Mouse (Mus musculus): ENCODE data around the gene Gm17387. TPM values are rescaled to one million over a fixed set of nuclear protein-coding genes. Genes with fewer than 3 reads are reported as not detected.

The Gm17387 gene
- not detected in 2 replicates for polyA plus RNA-seq (2015; fragmentation: Nextera tagmentation; extraction: Ambion mirVana)

- ATAC-seq: no peak
- DNase-seq (ENCODE audit: low spot score): no peak
- no peaks in the 10 kb centered on the region for H3K36me3 ChIP-seq (ENCODE audit: insufficient read depth, low read length)
- WGBS: 100% methylated on average over 2 of the region's 2 CpGs
- H3K4me2 ChIP-seq (replicated peaks; ENCODE audit: low read depth, low read length): no peak within 1 kb of the TSS
- no peaks in the 10 kb centered on the region for H3K27me3 ChIP-seq (replicated peaks; ENCODE audit: insufficient read depth, low read length)
- no peak within 1 kb of the TSS for H3K4me3 ChIP-seq (ENCODE audit: low read depth, low read length)
- H3K27ac ChIP-seq (ENCODE audit: low read length): no peak within 1 kb of the TSS
- no peak within 1 kb of the TSS for H3K9ac ChIP-seq (replicated peaks; ENCODE audit: low read depth)
- peaks cover 4% of the 10 kb centered on the region; the same call in 1 of the 2 replicates for H3K4me1 ChIP-seq (ENCODE audit: insufficient read depth, low read depth, low read length)
- TF ChIP-seq CTCF (IDR thresholded peaks at IDR 0.05) (no peak), EP300 (IDR thresholded peaks at IDR 0.05) (no peak)
- no peaks in the 10 kb centered on the region for H3K9me3 ChIP-seq (ENCODE audit: low read length)
Observed at GRCm38 (mm10) chr7:141028831-141029230, at the start of gene Gm17387. Gene Gm17387, plus strand, starts transcription at chr7:141029131.

GRCm38 (mm10) chr7:140981704-140982103 lies 47.2 kb upstream of the Gm17387 start:
- Histone ChIP-seq H3K4me2 (replicated peaks; ENCODE audit: low read depth, low read length) (no peak overlapping the region), H3K4me3 (ENCODE audit: low read depth, low read length) (no peak overlapping the region), H3K36me3 (ENCODE audit: insufficient read depth, low read length) (no peaks in the 10 kb centered on the region), H3K9me3 (ENCODE audit: low read length) (peaks cover 3% of the 10 kb centered on the region; the same call in 1 of the 2 replicates), H3K9ac (replicated peaks; ENCODE audit: low read depth) (no peak overlapping the region), H3K27ac (ENCODE audit: low read length) (no peak overlapping the region), H3K4me1 (ENCODE audit: insufficient read depth, low read depth, low read length) (no peaks in the 10 kb centered on the region), H3K27me3 (replicated peaks; ENCODE audit: insufficient read depth, low read length) (no peaks in the 10 kb centered on the region)
- no peak for DNase-seq (ENCODE audit: low spot score)
- 86% methylated on average over 8 of the region's 8 CpGs for WGBS
- ATAC-seq: no peak
- no peak for TF ChIP-seq EP300 (IDR thresholded peaks at IDR 0.05)
- TF ChIP-seq CTCF (IDR thresholded peaks at IDR 0.05): no peak

GRCm38 (mm10) chr7:140982971-140983370 lies 46.0 kb upstream of the Gm17387 start:
- ATAC-seq (no peak), DNase-seq (ENCODE audit: low spot score) (no peak)
- H3K27me3 ChIP-seq (replicated peaks; ENCODE audit: insufficient read depth, low read length): no peaks in the 10 kb centered on the region
- H3K4me2 ChIP-seq (replicated peaks; ENCODE audit: low read depth, low read length): no peak overlapping the region
- H3K9ac ChIP-seq (replicated peaks; ENCODE audit: low read depth): no peak overlapping the region
- peaks cover 3% of the 10 kb centered on the region; the same call in 1 of the 2 replicates for H3K9me3 ChIP-seq (ENCODE audit: low read length)
- no peaks in the 10 kb centered on the region for H3K36me3 ChIP-seq (ENCODE audit: insufficient read depth, low read length)
- H3K4me1 ChIP-seq (ENCODE audit: insufficient read depth, low read depth, low read length): no peaks in the 10 kb centered on the region
- H3K27ac ChIP-seq (ENCODE audit: low read length): no peak overlapping the region
- 72% methylated on average over 7 of the region's 7 CpGs for WGBS
- TF ChIP-seq CTCF (IDR thresholded peaks at IDR 0.05): no peak
- TF ChIP-seq EP300 (IDR thresholded peaks at IDR 0.05): no peak
- no peak overlapping the region for H3K4me3 ChIP-seq (ENCODE audit: low read depth, low read length)

GRCm38 (mm10) chr7:140987182-140988138 lies 41.5 kb upstream of the Gm17387 start:
- Histone ChIP-seq H3K27me3 (replicated peaks; ENCODE audit: insufficient read depth, low read length) (no peaks in the 10 kb centered on the region), H3K4me2 (replicated peaks; ENCODE audit: low read depth, low read length) (no peak overlapping the region), H3K9ac (replicated peaks; ENCODE audit: low read depth) (no peak overlapping the region), H3K27ac (ENCODE audit: low read length) (no peak overlapping the region), H3K9me3 (ENCODE audit: low read length) (peaks cover 3% of the 10 kb centered on the region; the same call in 1 of the 2 replicates), H3K36me3 (ENCODE audit: insufficient read depth, low read length) (no peaks in the 10 kb centered on the region), H3K4me3 (ENCODE audit: low read depth, low read length) (no peak overlapping the region), H3K4me1 (ENCODE audit: insufficient read depth, low read depth, low read length) (no peaks in the 10 kb centered on the region; the same call in 1 of the 2 replicates)
- ATAC-seq: no peak
- WGBS: 78% methylated on average over 17 of the region's 17 CpGs
- no peak for TF ChIP-seq EP300 (IDR thresholded peaks at IDR 0.05)
- TF ChIP-seq CTCF (IDR thresholded peaks at IDR 0.05): no peak
- no peak for DNase-seq (ENCODE audit: low spot score)

- DNase-seq (ENCODE audit: low spot score): no peak
- no peak overlapping the region for H3K4me3 ChIP-seq (ENCODE audit: low read depth, low read length)
- no peak overlapping the region for H3K4me2 ChIP-seq (replicated peaks; ENCODE audit: low read depth, low read length)
- H3K4me1 ChIP-seq (ENCODE audit: insufficient read depth, low read depth, low read length): no peaks in the 10 kb centered on the region; the same call in 1 of the 2 replicates
- peaks cover 3% of the 10 kb centered on the region; the same call in 1 of the 2 replicates for H3K9me3 ChIP-seq (ENCODE audit: low read length)
- TF ChIP-seq CTCF (IDR thresholded peaks at IDR 0.05) (no peak), EP300 (IDR thresholded peaks at IDR 0.05) (no peak)
- no peaks in the 10 kb centered on the region for H3K27me3 ChIP-seq (replicated peaks; ENCODE audit: insufficient read depth, low read length)
- 57% methylated on average over 4 of the region's 4 CpGs for WGBS
- no peaks in the 10 kb centered on the region for H3K36me3 ChIP-seq (ENCODE audit: insufficient read depth, low read length)
- ATAC-seq: no peak
- no peak overlapping the region for H3K27ac ChIP-seq (ENCODE audit: low read length)
- no peak overlapping the region for H3K9ac ChIP-seq (replicated peaks; ENCODE audit: low read depth)
Observed at GRCm38 (mm10) chr7:140989022-140989421, 39.9 kb upstream of the Gm17387 start.

GRCm38 (mm10) chr7:140990185-140990584 lies 38.7 kb upstream of the Gm17387 start:
- TF ChIP-seq CTCF (IDR thresholded peaks at IDR 0.05) (no peak), EP300 (IDR thresholded peaks at IDR 0.05) (no peak)

More at GRCm38 (mm10) chr7:140990185-140990584, 38.7 kb upstream of the Gm17387 start:
- DNase-seq (ENCODE audit: low spot score) (no peak), ATAC-seq (no peak)
- Histone ChIP-seq H3K4me2 (replicated peaks; ENCODE audit: low read depth, low read length) (no peak overlapping the region), H3K9ac (replicated peaks; ENCODE audit: low read depth) (no peak overlapping the region), H3K9me3 (ENCODE audit: low read length) (peaks cover 3% of the 10 kb centered on the region; the same call in 1 of the 2 replicates), H3K4me3 (ENCODE audit: low read depth, low read length) (no peak overlapping the region), H3K27me3 (replicated peaks; ENCODE audit: insufficient read depth, low read length) (no peaks in the 10 kb centered on the region), H3K4me1 (ENCODE audit: insufficient read depth, low read depth, low read length) (no peaks in the 10 kb centered on the region; the same call in 1 of the 2 replicates), H3K36me3 (ENCODE audit: insufficient read depth, low read length) (no peaks in the 10 kb centered on the region), H3K27ac (ENCODE audit: low read length) (peak overlapping the region; percentile 20; the same call in 1 of the 2 replicates)
- 44% methylated on average over 6 of the region's 6 CpGs for WGBS
